In the genomic region with DNA sequence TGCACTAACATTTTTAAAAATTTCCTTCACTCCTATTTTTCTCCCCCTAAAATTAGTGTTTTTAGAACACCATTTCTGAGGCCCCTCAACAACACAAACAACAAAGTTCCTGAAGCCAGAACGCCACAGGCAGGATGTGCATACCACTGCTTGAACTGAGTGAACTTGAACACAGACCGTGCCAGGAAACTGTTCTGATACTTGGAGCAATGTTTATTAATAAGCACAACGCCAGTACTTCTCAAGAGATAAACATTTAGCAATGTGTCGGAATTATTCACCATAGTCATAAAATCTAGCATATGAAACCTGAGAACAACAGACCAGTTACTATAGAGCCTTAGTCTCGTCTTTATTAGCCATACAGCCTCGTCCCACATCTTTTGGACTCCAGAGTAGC, we compare ENCODE assay signal across 8 mouse cellular contexts. TPM values are rescaled to one million over a fixed set of nuclear protein-coding genes. Genes with fewer than 3 reads are reported as not detected.
"Had no signal": no experiment of that assay in that cellular context is flagged by ENCODE, and none has a peak within 500 bp of the region (broad histone marks: within the 10 kb centered on the region; RNA-seq: fewer than 3 reads in every experiment).

No protein-coding gene starts in this region.

- H3K9me3 ChIP-seq: kidney, embryonic 15.5 days; limb, embryonic 15.5 days; liver, embryonic 13.5 days; midbrain, embryonic 12.5 days had no signal

- H3K4me3 ChIP-seq: kidney, embryonic 15.5 days; left cerebral cortex, adult 2 months; limb, embryonic 15.5 days; liver, embryonic 13.5 days; midbrain, embryonic 12.5 days had no signal

- H3K27me3 ChIP-seq: kidney, embryonic 15.5 days; limb, embryonic 15.5 days; liver, embryonic 13.5 days had no signal

- DNase-seq: right cerebral cortex, postnatal 25 days; thymus, adult 18-20 months had no signal

- H3K36me3 ChIP-seq: kidney, embryonic 15.5 days; limb, embryonic 15.5 days; liver, embryonic 13.5 days; midbrain, embryonic 12.5 days had no signal

- H3K27ac ChIP-seq: kidney, embryonic 15.5 days; left cerebral cortex, adult 2 months; limb, embryonic 15.5 days; liver, embryonic 13.5 days; midbrain, embryonic 12.5 days had no signal

- H3K9ac ChIP-seq: kidney, embryonic 15.5 days; limb, embryonic 15.5 days; liver, embryonic 13.5 days; midbrain, embryonic 12.5 days had no signal

RNA-seq across cellular contexts. Expression of a gene that starts 0.6 kb away (rescaled TPM):
- polyA plus RNA-seq: small intestine, adult 2 months had no signal
